7 mouse cellular contexts compared by ENCODE assay signal in genomic region chr11:59293616-59294015, GRCm38 (mm10). TPM values are rescaled to one million over a fixed set of nuclear protein-coding genes. Genes with fewer than 3 reads are reported as not detected.
DNase-seq lines count a peak whose midpoint lies in the region; ATAC-seq and TF ChIP-seq lines count a peak whose summit lies in the region.

No protein-coding gene starts in this region.

- TF ChIP-seq CTCF in CH12.LX (conservative IDR thresholded peaks at IDR 0.05 in 1 of 2, IDR thresholded peaks at IDR 0.05 in 1 of 2; ENCODE audit: low read depth in 2 of 2, low read length in 2 of 2) = peak; percentile 64 to 94

- no peak for TF ChIP-seq POLR2A in CH12.LX (IDR thresholded peaks at IDR 0.05; ENCODE audit: low read depth, low read length)

- H3K27ac ChIP-seq in kidney, embryonic 15.5 days = no peak overlapping the region
- no peak overlapping the region for H3K27ac ChIP-seq in CH12.LX (ENCODE audit: insufficient read depth, low read depth)
- H3K27ac ChIP-seq in lung, embryonic 15.5 days = no peak overlapping the region

- H3K79me2 ChIP-seq in CH12.LX (replicated peaks; ENCODE audit: control insufficient read depth, extremely low read depth, insufficient read depth, poor library complexity, severe bottlenecking) = no peaks in the 10 kb centered on the region

- H3K36me3 ChIP-seq in kidney, embryonic 15.5 days = no peaks in the 10 kb centered on the region
- H3K36me3 ChIP-seq in CH12.LX (replicated peaks in 1 of 2; ENCODE audit: control insufficient read depth in 1 of 2, insufficient read depth in 1 of 2, low read length in 1 of 2) = no peaks in the 10 kb centered on the region
- no peaks in the 10 kb centered on the region for H3K36me3 ChIP-seq in lung, embryonic 15.5 days

- no peak for ATAC-seq in kidney, embryonic 15.5 days (replicated peaks; ENCODE audit: low FRiP score)
- ATAC-seq in lung, embryonic 15.5 days (ENCODE audit: borderline replicate concordance, extremely low read depth, low FRiP score, low TSS enrichment) = 0 out of 2 replicates have a peak, but pooled peaks have one; percentile 25

- no peak for TF ChIP-seq EP300 in CH12.LX (IDR thresholded peaks at IDR 0.05; ENCODE audit: low read length)

- in situ Hi-C loops in CH12.LX (cut with MboI; ENCODE audit: low pct_ligation_motif_present, low pct_unique_long_range_greater_than_20kb, low sequenced_read_pairs) = loop anchor here (10.0 kb wide), 1 partner anchor 199 kb away; no protein-coding TSS in a partner anchor

- peaks cover 22% of the 10 kb centered on the region for H3K4me1 ChIP-seq in kidney, embryonic 15.5 days
- H3K4me1 ChIP-seq in CH12.LX (ENCODE audit: control insufficient read depth in 1 of 2, insufficient read depth in 2 of 2) = no peaks in the 10 kb centered on the region
- H3K4me1 ChIP-seq in lung, embryonic 15.5 days = peaks cover 16% of the 10 kb centered on the region

- peak; percentile 54 for TF ChIP-seq RAD21 in CH12.LX (IDR thresholded peaks at IDR 0.05; ENCODE audit: low read depth, low read length)

- H3K4me3 ChIP-seq in kidney, embryonic 15.5 days (replicated peaks) = no peak overlapping the region
- H3K4me3 ChIP-seq in CH12.LX (replicated peaks in 1 of 3; ENCODE audit: low read depth in 2 of 3, low read length in 2 of 3, poor library complexity in 1 of 3) = no peak overlapping the region
- H3K4me3 ChIP-seq in lung, embryonic 15.5 days = no peak overlapping the region

- no peak overlapping the region for H3K9ac ChIP-seq in kidney, embryonic 15.5 days
- H3K9ac ChIP-seq in CH12.LX (ENCODE audit: insufficient read depth, low read depth) = no peak overlapping the region
- H3K9ac ChIP-seq in lung, embryonic 15.5 days = no peak overlapping the region

- WGBS in kidney, embryonic 15.5 days = 28% methylated on average over 7 of the region's 7 CpGs
- WGBS in lung, embryonic 15.5 days = 22% methylated on average over 7 of the region's 7 CpGs

- no peak overlapping the region for H3K4me2 ChIP-seq in kidney, embryonic 15.5 days
- no peak overlapping the region for H3K4me2 ChIP-seq in CH12.LX (ENCODE audit: insufficient read depth, low read depth, poor library complexity, severe bottlenecking)
- no peak overlapping the region for H3K4me2 ChIP-seq in lung, embryonic 15.5 days

- H3K9me3 ChIP-seq in kidney, embryonic 15.5 days (replicated peaks) = no peaks in the 10 kb centered on the region
- H3K9me3 ChIP-seq in CH12.LX (replicated peaks; ENCODE audit: low read length) = peaks cover 12% of the 10 kb centered on the region
- H3K9me3 ChIP-seq in lung, embryonic 15.5 days = no peaks in the 10 kb centered on the region

- peaks cover 96% of the 10 kb centered on the region for H3K27me3 ChIP-seq in kidney, embryonic 15.5 days
- H3K27me3 ChIP-seq in CH12.LX (replicated peaks) = peaks cover 89% of the 10 kb centered on the region
- peaks cover 93% of the 10 kb centered on the region for H3K27me3 ChIP-seq in lung, embryonic 15.5 days

- dilution Hi-C loops in CH12.LX (cut with MboI; ENCODE audit: extremely low pct_ligation_motif_present, extremely low pct_unique_long_range_greater_than_20kb, low sequenced_read_pairs) = no loop called here

- peak; percentile 58 for DNase-seq in kidney, adult 18-20 months
- peak; percentile 63 for DNase-seq in CH12.LX (ENCODE audit: extremely low read depth)
- DNase-seq in adrenal gland, adult 18-20 months (ENCODE audit: low spot score in 2 of 2) = peak; percentile 37 to 56
- peak; percentile 75 for DNase-seq in embryo, embryonic 11 days
- DNase-seq in thymus, postnatal 0 days (ENCODE audit: low spot score) = peak; percentile 66

TF ChIP-seq in CH12.LX, 34 proteins besides CTCF, POLR2A, EP300 and RAD21:
- TF ChIP-seq MAX (IDR thresholded peaks at IDR 0.05; ENCODE audit: low read length) = 0 out of 2 replicates have a peak, but pooled peaks have one; percentile 33
- TF ChIP-seq KAT2A (IDR thresholded peaks at IDR 0.05; ENCODE audit: insufficient replicate concordance, low read length) = no peak
- TF ChIP-seq NELFE (IDR thresholded peaks at IDR 0.05; ENCODE audit: low read depth, low read length) = peak; percentile 39; the same call in 1 of the 2 replicates
- no peak for TF ChIP-seq ETS1 (conservative IDR thresholded peaks at IDR 0.05; ENCODE audit: low read depth, low read length)
- TF ChIP-seq PAX5 (IDR thresholded peaks at IDR 0.05; ENCODE audit: low read length) = no peak
- TF ChIP-seq ZKSCAN1 (IDR thresholded peaks at IDR 0.05; ENCODE audit: borderline replicate concordance, low read depth, low read length) = no peak
- no peak for TF ChIP-seq CHD2 (IDR thresholded peaks at IDR 0.05; ENCODE audit: low read length)
- no peak for TF ChIP-seq ELF1 (IDR thresholded peaks at IDR 0.05; ENCODE audit: low read depth, low read length)
- TF ChIP-seq BHLHE40 (IDR thresholded peaks at IDR 0.05; ENCODE audit: low read depth, low read length) = no peak
- peak; percentile 87 for TF ChIP-seq SMC3 (IDR thresholded peaks at IDR 0.05; ENCODE audit: low read depth, low read length)
- no peak for TF ChIP-seq MAZ (IDR thresholded peaks at IDR 0.05; ENCODE audit: low read depth, low read length)
- TF ChIP-seq RCOR1 (conservative IDR thresholded peaks at IDR 0.05; ENCODE audit: low read depth, low read length) = no peak

RNA-seq across cellular contexts. Expression of gene Wnt3a, which starts 3.1 kb away (rescaled TPM):
- polyA plus RNA-seq in kidney, embryonic 15.5 days (2015; fragmentation: Nextera tagmentation; extraction: Ambion mirVana) = not detected in 2 replicates
- total RNA-seq in CH12.LX (2012; rRNA removed) (not detected in 2 replicates), CH12.LX (2014; rRNA removed) (not detected in 2 replicates)
- not detected in 2 replicates for polyA plus RNA-seq in CH12.LX (2012; ENCODE audit: insufficient read length, low read depth)
- total RNA-seq in adrenal gland, adult 18-20 months (2021) = not detected
- polyA plus RNA-seq in lung, embryonic 15.5 days (2015; fragmentation: Nextera tagmentation; extraction: Ambion mirVana) = 0.08 and 0.14 TPM in 2 replicates
- polyA plus RNA-seq in thymus, postnatal 0 days (2015; fragmentation: Nextera tagmentation; extraction: Ambion mirVana) = 0.13 and 0.20 TPM in 2 replicates

RNA-seq across cellular contexts. Expression of gene Wnt9a, which starts 13.1 kb away (rescaled TPM):
- polyA plus RNA-seq in kidney, embryonic 15.5 days (2015; fragmentation: Nextera tagmentation; extraction: Ambion mirVana) = 1.6 and 2.1 TPM in 2 replicates
- not detected in 2 replicates for total RNA-seq in CH12.LX (2012; rRNA removed)
- not detected in 2 replicates for total RNA-seq in CH12.LX (2014; rRNA removed)
- polyA plus RNA-seq in CH12.LX (2012; ENCODE audit: insufficient read length, low read depth) = not detected in 2 replicates
- 1 to 10 TPM in 1 of 2 experiments, under 1 TPM in 1; 0.80 to 1.1 TPM for total RNA-seq in adrenal gland, adult 18-20 months (2021)
- 3.0 and 3.1 TPM in 2 replicates for polyA plus RNA-seq in lung, embryonic 15.5 days (2015; fragmentation: Nextera tagmentation; extraction: Ambion mirVana)
- polyA plus RNA-seq in thymus, postnatal 0 days (2015; fragmentation: Nextera tagmentation; extraction: Ambion mirVana) = 1.2 TPM in 2 replicates
